Mouse (Mus musculus) cortical plate, adult 2 months (tissue): Measurements from ENCODE around the gene Hdac9.

Experiments
- CTCF ChIP-seq: fragments of 200-500 bp; IDR thresholded peaks from 2 replicates; pipeline ENCODE4 v1.5.1; 2011; ENCODE audit warnings: mild to moderate bottlenecking, control low read depth, low read length; ENCODE audit not compliant: insufficient read depth; ENCODE audit errors: extremely low read depth
- POLR2A ChIP-seq: fragments of 200-500 bp; IDR thresholded peaks from 2 replicates; pipeline ENCODE4 v1.6.1; 2011; ENCODE audit warnings: mild to moderate bottlenecking, low read length, control low read depth; ENCODE audit not compliant: insufficient read depth; ENCODE audit errors: extremely low read depth

DNA sequence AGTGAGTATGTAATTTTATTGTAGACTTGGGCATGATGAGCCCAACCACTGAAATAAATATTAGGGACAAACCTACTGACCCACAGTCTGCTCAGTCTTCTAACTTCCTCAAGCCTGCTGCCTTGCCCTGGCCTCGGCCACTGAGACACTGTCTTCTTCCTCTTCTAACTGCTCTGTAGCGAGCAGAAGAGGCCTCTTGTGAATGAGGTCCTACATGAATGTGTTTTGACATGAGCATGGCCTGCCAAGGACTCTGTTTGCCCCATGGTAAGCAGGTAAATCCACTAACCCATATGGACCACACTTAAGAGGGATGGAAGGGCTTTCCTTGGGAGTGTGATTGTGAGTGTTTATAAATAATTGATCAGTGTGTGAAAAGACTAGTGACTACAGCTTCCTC lies 430.9 kb downstream of the Hdac9 start:
- TF ChIP-seq CTCF (no peak), POLR2A (no peak)
